Mouse (Mus musculus): ENCODE data around the gene Taf8.

Gene Taf8

DNA sequence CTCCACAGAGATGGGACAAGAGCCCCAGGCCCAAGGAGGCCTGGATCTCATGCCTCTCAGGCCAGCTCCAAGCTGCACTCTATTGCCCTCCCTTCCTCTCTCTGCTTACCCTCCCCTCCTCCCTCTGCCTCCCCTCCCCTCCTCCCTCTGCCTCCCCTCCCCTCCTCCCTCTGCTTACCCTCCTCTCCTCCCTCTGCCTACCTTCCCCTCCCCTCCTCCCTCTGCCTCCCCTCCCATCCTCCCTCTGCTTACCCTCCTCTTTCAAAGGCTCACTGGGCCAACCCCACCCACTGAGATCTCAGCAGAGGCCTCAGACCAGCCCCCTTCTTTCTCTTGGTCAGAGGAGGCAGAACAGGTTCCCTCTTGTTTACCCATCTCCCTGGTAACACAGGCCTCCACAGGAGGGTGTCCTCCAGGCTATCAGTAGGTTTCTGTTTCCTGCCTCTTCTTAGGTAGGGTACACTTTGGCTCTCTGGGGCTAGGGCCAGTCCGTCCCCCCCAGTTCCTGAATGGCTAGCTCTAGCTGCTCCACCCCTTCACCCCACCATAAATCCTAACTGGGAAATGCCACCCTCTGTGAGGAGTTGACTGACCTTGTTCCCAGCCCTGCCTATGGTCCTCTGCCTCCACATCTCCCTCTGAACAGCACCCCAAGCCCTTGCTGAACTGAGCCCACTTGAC is 17.7 kb downstream of the Taf8 start:
- no peak for DNase-seq (ENCODE audit: low spot score in 2 of 2)

DNA sequence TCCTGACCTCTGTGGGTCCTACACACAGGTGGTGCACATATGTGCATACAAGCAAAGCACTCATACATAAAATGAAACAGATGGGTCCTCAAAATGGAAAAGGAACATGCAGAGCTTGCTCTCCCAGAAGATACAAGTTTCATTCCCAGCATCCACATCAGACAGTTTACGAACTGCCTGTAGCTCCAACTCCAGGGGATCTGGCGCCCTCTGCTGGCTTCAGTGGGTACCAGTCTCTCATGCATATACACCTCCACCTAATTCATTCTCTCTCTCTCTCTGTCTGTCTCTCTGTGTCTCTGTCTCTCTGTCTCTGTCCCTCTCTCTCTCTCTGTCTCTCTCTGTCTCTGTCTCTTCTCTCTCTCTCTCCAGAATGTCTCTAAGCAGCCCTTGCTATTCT is 19.7 kb downstream of the Taf8 start:
- peak; percentile 49 to 62 for DNase-seq (ENCODE audit: low spot score in 2 of 2)

DNA sequence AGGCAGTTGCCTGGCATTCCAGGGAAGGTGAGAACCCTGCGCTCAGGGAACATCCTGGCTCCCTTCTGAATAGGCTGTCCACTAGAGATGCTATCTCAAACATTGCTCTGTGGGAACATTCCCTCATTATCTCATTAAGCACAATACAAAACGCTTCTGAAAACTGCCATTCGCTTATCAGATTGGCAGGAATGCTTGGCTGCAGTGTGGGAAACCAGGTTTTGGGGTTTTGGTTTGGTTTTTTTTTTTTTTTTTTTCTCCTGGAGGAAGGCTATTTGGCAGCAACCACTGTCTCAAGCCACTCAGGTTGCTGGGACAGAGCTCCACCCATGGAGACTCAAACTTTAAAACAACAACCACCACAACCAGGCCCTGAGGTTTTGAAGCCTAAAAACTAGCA is 22.2 kb downstream of the Taf8 start:
- DNase-seq (ENCODE audit: low spot score in 2 of 2) = no peak

DNA sequence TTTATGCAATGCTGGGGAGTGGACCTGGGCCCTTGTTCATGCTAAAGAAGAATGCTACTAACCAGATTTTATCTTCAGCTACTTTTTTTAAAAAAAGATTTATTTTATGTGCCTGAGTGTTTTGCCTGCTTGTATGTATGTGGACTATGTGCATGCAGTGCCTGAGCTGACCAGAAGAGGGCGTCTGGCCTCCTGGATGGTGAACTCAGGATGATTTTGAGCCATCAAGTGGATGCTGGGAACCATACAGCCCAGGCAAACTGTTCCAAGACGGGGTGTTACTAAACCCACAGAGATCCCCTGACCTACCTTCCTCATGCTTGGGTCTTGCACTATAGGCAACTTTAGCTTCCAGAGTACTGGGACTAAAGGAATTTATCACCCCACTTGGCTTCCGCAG is 26.4 kb downstream of the Taf8 start:
- DNase-seq (ENCODE audit: low spot score in 2 of 2) = no peak

DNA sequence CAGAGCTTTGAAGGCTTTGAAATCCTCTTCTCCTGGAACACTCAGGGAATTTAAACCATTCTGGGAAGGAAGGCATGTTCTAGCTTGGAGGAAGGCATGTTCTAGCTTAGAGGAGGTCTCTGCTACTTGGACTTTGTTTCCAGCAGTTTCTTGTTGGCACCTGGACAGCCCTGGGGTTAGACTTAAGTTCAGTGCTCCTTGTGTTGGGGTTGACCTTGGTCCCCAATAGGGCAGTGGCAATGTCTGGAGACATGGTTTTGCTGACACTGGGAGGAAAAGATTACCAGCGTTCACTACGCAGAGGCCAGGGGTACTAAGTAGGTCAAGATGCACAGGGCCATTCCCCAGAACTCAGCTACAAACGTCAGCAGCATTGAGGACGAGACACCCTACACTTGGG is 26.9 kb downstream of the Taf8 start:
- no peak for DNase-seq (ENCODE audit: low spot score in 2 of 2)

DNA sequence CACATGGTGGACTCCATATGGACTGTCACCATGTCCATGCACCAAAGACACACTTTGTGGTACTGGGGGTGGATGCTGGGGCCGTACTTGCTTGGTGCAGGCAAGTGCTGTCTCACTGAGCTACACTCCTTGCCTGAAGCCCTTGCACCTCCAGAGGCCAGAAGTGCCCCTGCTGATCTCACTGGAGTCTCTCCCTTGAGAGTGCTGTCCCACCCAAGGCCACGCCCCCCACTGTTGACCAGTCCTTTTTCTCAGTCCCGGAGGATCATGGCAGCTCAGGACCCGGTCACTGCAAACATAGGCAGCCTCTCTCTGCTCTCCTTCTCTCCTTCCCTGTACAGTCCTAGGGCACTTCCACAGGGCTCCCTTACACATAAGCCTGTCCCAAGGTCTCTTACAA is 27.8 kb downstream of the Taf8 start:
- no peak for DNase-seq (ENCODE audit: low spot score in 2 of 2)

DNA sequence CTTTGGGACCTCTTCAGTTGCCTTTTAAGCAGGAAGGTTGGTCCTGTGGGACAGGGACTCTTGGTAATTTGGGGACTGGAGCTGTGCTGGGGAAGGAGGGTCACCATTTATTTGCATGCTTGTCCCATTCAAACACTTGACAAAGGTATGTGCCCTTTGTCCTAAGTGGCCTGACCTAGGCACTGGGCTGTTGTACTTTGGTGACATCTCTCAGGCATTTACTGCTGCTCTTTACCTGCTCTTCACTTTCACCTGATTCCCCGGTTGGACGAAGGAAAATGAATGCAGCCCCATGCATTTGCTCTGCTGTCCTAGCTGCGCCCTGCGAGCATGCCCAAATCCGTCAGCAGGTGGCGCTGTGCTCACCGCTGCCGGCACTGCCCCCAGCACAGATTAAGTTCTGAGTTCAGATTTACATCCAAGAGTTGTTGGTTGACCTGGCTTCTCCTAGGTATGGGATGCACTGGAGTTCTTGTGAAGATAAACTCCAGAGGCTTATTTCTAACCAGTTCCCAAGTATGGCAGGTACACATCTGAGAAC is 28.6 kb downstream of the Taf8 start:
- peak in 1 of 2 experiments; percentile 39 for DNase-seq (ENCODE audit: low spot score in 2 of 2)

DNA sequence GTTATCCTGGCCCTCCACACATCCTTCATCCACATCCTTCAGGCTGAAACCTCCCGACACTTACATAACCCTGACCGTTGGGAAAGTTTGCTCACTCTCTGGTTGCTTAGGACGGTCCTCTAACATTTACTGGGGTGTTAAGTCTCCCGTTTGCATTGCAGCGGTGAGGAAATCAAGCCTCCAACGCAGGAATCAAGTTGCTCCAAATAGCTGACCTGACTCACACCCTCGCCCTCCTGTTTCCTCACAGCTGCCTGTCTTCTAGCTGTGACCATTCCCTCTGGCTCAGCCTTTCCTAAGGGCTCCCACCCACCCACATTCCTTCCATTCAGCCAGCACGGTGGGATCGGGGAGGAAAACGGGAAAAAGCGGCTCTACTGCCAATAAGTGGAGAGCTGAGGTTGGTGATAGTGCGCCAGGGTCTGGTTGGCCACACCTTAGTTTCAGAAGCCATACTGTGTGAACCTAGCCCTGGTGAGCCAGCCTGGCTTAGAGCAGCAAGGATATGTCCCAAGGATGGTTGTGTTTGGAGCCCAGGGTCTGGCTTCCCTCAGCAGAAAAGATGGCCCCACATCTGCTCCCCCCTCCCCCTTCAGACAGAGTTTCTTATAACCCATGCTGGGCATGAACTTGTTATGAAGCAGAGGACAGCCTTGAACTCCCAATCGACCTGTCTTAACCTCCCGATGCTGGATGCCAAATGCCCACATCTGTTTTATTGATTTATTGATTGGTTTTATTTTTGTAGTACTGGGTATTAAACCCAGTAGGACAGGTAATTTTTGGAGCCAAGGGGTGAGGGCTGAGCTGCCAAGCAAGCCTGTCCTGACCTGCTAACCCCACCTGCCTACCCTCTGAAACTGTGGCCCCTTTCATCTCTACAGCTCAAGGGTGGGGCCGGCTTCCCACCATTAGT is 29.4 kb downstream of the Taf8 start:
- no peak for DNase-seq (ENCODE audit: low spot score in 2 of 2)

DNA sequence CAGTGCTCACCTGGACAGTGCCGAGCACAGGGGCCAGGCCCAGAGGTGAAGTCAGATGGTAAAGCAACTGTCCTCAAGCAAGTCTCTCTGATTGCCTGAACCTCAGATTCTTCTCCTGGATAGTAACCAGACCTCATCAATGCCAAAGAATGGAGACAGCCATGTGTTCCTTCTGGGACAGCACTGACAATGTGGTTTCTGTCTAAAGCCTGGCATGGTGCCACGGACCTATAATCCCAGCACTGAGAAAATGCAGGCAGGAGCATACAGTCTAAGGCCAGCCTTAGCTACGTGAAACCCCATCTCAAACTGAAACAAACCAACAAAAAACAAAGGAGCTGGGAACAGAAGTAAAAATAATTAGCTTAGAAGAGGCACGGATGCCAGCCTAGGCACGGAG is 31.4 kb downstream of the Taf8 start:
- DNase-seq (ENCODE audit: low spot score in 2 of 2) = peak in 1 of 2 experiments; percentile 32

DNA sequence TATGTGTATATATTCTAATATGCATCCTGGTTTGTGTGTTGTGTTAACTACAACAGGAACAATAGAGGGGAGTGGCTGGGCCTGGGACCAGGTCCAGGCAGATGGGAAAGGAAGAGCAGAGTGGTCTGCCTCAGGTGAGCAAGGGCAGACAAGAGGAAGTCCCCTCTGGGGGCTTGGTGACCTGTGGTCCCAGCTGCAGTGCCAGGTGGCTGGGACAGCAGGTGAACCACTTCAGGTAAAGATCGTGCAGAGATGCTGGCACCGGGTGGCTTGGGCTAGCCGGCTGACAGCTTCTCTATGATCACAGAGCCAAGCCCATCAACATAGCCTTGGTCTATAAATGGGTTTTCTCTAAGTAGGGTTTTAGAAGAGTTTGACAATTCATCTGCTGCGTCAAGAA is 32.0 kb downstream of the Taf8 start:
- DNase-seq (ENCODE audit: low spot score in 2 of 2) = no peak

DNA sequence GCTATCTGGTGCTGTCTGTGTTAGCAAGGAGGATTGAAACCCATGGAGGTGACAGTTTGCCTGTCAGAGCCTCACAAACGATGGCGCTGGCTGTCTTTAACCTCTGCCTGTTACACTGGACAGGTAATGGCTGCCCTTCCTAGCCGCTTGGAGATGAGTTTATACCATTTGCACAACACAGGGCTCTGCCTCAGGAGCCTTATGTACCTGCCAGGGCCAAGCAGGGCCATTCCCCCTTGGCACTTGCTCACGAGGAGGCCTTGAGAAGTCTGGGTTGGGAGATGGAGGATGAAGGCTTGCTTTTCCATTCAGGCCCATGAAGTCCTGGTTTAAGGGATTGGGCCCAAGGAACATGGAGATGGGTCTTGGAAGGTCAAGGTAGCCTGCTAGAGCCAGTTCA is 32.5 kb downstream of the Taf8 start:
- DNase-seq (ENCODE audit: low spot score in 2 of 2) = no peak

DNA sequence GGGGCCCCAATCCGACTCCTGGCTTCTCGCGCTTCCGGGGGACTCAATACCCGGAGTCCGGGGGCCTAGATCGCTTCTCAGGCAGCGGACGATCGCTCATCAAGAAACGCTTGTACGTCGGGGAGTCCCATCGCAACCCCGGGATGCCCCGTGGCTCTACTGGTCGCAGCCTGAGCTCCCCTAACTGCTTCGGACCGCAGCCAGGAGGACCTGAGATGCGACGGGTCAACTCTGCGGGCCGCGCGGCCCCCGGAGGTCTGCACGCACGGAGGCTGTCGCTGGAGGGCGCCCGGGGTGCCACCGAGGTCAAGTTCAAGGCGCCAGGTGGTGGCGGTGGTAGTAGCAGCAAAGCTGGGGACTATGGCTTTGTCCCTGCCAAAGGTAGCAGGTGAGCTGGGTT is 33.6 kb downstream of the Taf8 start:
- no peak for DNase-seq (ENCODE audit: low spot score in 2 of 2)

DNA sequence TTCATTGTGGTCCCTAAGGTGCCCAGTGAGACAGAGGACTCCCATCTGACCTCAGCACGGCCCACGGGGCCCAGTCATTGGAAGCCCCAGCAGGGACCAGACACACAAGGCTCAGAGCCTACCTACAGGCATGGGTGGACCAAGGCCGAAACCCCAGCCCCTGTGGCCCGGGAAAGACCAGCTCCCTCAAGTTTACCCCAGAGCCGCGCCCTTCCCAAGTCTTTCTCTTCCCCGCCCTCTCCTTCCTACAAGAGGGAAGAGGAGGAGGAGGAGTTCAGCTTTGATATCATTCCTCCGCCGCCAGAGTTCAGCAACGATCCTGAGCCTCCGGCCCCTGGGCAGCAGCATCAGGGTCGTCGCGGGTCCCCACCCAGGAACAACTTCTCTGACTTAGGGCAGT is 34.0 kb downstream of the Taf8 start:
- DNase-seq (ENCODE audit: low spot score in 2 of 2) = no peak

DNA sequence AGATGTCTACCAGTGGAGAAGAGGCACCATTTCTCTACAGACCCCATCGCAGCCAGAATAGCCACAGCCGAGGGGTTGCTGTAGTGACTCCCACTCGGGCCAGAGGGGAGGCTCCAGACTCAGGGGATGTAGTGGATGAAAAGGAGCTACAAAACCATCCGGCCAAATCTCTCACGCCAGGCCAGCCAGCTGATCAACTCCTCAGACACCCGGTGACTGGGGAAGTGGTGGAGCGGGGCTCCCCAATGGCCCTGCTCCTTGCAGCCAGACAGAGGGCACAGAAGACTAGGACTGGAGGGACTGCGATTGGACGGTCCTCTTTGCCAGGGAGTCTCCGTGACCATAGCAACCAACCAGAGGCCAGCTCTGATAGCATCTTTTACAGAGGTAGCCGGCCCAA is 34.4 kb downstream of the Taf8 start:
- DNase-seq (ENCODE audit: low spot score in 2 of 2) = no peak

DNA sequence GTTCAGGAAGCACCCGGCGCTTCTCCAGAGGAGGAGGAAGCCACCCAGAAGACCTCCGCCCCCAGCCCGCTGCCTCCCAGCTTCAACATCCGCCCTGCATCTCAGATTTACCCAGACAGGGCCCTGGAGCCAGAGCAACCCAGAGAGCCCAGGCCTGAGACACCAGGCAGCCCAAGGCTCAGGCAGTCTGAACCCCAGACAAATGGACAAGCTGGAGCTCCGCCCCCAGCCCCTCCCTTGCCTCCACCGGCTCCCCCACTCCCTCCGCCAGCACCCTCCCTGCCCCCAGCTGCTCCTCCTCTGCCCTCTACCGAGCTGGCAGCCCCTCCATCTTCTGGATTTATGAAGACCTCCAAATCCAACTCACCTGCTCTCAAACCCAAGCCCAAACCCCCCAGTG is 35.8 kb downstream of the Taf8 start:
- DNase-seq (ENCODE audit: low spot score in 2 of 2) = no peak

DNA sequence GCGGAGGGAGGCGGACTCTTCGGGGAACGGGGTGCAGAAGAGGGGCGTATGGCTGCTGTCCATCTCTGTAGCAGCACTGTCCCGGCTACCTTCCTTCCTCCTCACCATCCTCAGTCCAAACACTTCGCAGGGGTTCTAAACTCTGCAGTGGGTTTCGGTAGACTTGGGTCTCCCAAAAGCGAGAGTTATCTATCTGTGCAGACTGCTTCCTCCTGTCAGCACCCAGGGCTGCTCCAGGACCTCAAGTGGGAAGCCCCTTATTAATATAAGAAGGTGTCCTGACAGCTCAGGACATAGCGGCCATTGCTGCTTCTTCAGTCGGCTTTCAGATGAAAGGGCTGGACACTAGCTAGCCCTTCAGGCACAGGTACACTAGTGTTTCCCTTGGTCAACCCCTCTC is 37.1 kb downstream of the Taf8 start:
- no peak for DNase-seq (ENCODE audit: low spot score in 2 of 2)

DNA sequence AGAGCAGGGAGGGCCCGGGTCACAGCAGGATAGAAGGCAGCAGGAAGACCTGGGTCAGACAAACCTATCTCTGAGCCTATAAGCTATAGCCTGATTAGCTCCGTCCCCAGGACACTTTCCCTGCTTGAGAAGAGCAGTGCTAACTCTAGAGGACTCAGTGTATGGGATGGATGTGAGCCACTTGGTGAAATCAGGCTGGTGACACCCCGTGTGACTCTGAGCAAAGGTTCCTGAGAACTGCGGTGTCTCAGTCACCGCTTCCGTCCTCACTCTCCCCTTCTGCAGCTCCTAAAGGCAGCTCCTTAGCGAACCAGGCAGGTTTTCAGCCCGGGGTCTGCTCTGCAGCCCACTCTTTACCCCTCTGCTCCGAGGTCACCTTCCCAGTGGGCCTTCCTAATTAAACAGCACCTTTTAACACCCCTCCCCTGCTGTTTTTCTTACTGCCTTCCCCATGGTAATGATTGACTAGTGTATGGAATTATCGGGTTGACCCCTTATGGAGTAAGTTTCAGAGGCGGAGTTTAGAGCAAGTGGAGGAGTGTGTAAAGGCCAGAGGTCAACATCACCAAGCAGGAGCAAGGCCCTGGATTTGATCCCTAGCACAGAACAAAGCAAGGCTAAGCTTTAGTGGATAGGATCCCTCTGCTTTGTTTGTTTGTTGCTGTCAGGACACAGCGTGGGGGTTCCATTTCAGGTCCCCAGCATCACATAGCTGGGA is 37.7 kb downstream of the Taf8 start:
- DNase-seq (ENCODE audit: low spot score in 2 of 2) = no peak

DNA sequence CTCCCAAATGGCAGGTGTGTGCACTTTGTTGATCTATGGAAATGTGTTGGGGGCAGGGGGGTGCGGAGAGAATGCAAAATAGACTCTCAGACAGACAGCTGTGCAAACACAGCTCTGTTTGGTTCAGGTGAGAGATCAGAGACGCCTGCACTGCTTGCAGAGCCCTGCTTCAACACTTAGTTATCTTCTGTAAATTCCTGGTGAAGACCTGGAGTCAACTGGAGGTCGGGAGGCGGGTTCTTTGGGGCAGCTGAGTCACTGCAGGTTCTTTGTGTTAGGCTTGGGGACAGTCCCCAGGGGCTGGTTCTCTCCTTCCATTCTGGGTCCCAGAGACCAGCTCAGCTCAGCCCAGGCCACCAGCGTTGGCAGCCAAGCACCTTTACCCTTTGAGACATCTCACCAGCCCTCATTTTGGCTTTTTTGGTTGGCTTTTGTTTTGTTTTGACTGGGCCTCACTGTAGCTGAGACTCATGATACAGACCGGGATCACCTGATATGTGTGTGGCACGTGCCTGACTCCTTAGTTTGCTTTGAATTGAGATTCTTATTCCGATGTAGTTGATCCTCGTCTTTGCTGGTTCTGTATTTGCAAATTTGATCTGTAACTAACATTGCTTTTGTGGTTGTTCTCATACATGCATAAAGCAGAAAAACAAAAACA is 39.2 kb downstream of the Taf8 start:
- no peak for DNase-seq (ENCODE audit: low spot score in 2 of 2)

DNA sequence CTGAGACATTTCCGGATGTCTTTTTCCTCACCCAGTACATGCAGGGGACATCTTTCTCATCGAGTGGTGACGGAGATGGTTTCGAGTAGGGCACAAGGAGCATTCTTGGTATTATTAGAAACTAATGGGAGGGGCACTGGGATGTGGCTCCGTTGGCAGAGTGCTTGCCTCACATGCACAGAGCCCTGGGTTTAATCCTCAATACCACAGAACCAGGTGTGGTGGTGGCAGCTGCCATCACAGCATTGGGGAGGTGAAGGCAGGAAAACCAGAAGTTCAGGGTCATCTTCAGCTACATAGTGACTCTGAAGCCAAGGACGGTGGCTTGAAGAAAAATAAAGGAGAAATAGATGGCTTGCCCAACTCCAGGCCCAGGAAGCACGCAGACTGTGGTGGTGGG is 39.9 kb downstream of the Taf8 start:
- no peak for DNase-seq (ENCODE audit: low spot score in 2 of 2)

DNA sequence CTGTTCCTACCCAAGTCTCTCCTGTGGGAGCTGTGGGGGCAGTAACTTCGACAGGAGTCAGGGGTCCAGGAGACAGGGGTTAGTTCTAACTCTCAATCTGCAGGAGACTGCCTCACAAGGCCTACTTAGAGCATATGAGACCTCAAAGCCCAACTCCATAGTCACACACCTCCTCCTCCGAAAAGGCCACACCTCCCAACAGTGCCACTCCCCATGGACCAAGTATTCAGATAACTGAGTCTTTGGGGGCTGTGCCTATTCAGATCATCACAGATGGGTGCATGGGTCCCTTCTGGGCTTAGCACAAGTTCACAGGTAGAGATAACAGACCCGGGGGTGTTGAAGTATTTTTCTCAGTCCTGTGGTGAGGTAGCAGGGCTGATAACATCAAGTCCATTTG is 40.4 kb downstream of the Taf8 start:
- no peak for DNase-seq (ENCODE audit: low spot score in 2 of 2)

DNA sequence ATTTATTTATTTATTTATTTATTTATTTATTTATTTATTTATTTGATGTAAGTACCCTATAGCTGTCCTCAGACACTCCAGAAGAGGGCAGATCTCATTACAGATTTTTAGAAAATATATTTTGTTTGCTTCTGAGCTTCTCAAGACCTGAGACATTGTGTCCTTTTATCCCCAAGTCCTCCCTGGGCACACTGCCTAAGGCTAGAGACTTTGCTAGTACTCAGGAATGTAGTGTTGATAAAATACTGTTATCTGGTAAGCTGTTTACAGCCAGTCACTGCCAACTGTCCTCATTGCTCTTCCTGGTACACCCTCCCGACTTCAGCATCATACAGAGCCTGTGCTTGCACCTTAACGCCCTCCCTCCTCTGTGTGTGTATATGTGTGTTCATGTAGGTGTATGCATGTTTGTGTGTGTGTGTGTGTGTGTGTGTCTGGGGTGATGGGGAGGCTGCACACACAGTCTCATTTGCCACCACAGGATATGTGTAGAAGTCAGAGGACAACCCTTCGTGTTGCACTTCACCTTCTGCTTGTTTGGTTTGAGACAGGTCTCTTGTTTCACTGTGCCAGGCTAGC is 42.7 kb downstream of the Taf8 start:
- no peak for DNase-seq (ENCODE audit: low spot score in 2 of 2)

DNA sequence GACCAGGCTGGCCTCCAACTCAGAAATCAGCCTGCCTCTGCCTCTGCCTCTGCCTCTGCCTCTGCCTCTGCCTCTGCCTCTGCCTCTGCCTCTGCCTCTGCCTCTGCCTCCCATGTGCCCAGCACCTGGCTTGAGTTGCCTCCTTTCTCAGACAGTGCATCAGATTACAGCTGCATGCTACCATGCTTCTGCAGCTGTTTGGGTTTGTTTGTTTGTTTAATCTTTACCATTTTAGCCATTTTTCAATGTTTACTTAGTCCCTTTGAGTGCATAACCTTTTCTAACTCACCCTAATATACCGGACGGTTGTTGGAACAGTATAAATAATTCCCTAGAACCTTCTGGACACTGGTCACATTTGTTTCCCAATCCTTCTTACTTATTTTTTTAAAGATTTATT is 43.2 kb downstream of the Taf8 start:
- no peak for DNase-seq (ENCODE audit: low spot score in 2 of 2)
